Mouse (Mus musculus) hindbrain, embryonic 11.5 days (tissue): Measurements from ENCODE around the gene Tatdn3. TPM values are rescaled to one million over a fixed set of nuclear protein-coding genes. Genes with fewer than 3 reads are reported as not detected.

ENCODE experiments used
- ATAC-seq: fragments of 200-750 bp; cut with Nextera tagmentation; 2 replicates; pipeline ENCODE4 v1.8.0; 2017; ENCODE audit warnings: mild to moderate bottlenecking, moderate TSS enrichment, moderate library complexity; ENCODE audit not compliant: low FRiP score
- DNase-seq: peaks from one replicate; pipeline ENCODE4 v3.0.0-alpha.2; 2015; ENCODE audit warnings: low spot score
- H3K27ac ChIP-seq: fragments of 300-500 bp; sonication (generic); 2 replicates; pipeline ENCODE4 v1.5.1; 2014; ENCODE audit warnings: mild to moderate bottlenecking, low read depth, low read length
- H3K27me3 ChIP-seq: fragments of 300-500 bp; sonication (generic); 2 replicates; pipeline ENCODE4 v1.6.1; 2014; ENCODE audit warnings: mild to moderate bottlenecking, low read length, moderate library complexity, mixed read lengths; ENCODE audit not compliant: control insufficient read depth, insufficient read depth
- H3K36me3 ChIP-seq: fragments of 300-500 bp; sonication (generic); 2 replicates; pipeline ENCODE4 v1.6.1; 2014; ENCODE audit warnings: mild to moderate bottlenecking, low read length, moderate library complexity, mixed read lengths; ENCODE audit not compliant: control insufficient read depth, insufficient read depth
- H3K4me1 ChIP-seq: fragments of 300-500 bp; sonication (generic); replicated peaks from 2 replicates; pipeline ENCODE4 v1.6.1; 2014; ENCODE audit warnings: low read length, mixed read lengths; ENCODE audit not compliant: control insufficient read depth, insufficient read depth
- H3K4me2 ChIP-seq: fragments of 300-500 bp; sonication (generic); replicated peaks from 2 replicates; pipeline ENCODE4 v1.6.1; 2014; ENCODE audit warnings: mild to moderate bottlenecking, low read depth, low read length
- H3K4me3 ChIP-seq: fragments of 300-500 bp; sonication (generic); 2 replicates; pipeline ENCODE4 v1.5.1; 2014; ENCODE audit warnings: low read depth, low read length
- H3K9ac ChIP-seq: fragments of 300-500 bp; sonication (generic); 2 replicates; pipeline ENCODE4 v1.6.1; 2014; ENCODE audit warnings: low read depth, low read length
- H3K9me3 ChIP-seq: fragments of 300-500 bp; sonication (generic); 2 replicates; pipeline ENCODE4 v1.6.1; 2016; ENCODE audit warnings: low read length; ENCODE audit not compliant: control insufficient read depth
- WGBS: fragments of 180-500 bp; shearing (Covaris S2); extraction: QIAGEN DNeasy Blood & Tissue Kit; methylation state at CpG from one replicate; pipeline ENCODE4 v1.1.7; 2014; 5-methylcytosine and 5-hydroxymethylcytosine counted together
- polyA plus RNA-seq: library from polyadenylated mRNA; unstranded; fragments of >200 nt; fragmentation: Nextera tagmentation; extraction: Ambion mirVana; gene quantifications from 2 replicates; pipeline ENCODE4 v1.2.1, GENCODE M21; 2014

Tatdn3 gene
- polyA plus RNA-seq, 1 experiment from 2014 or later: 12.7 TPM

DNA sequence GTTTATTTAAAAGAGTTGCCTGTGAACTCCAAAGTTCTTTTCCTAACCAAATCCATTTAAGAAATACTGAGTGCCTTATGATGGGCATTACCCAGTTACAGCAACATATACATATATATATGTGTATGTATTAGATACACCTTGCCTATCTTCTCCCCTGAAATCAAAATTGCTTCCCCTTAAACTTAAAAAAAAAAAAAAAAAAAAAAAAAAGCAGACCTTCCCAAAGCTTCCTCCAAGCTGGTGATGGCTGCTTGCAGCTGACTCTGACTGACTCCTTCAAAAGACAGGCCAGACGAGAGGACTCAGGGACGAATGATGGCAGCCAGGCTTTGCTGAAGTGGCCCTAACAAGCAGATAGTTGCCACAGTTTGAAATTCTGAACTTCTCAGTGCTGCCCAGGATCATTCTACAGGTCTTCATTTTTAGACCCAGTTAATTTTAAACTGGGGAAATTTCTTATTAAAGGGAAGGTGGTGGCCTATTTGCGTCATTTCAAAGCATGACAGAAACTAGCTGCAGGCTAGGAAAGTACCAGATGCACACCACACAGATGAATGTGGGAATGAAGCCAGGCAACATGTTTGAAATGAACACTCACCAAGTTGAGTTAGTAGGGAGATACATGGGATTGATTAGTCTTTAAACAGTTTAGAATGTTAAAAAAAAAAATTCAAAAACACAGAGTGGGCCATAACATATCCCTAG lies 42.4 kb downstream of the Tatdn3 start:
- Histone ChIP-seq H3K27me3 (no peaks in the 10 kb centered on the region), H3K4me1 (no peaks in the 10 kb centered on the region), H3K36me3 (no peaks in the 10 kb centered on the region), H3K9ac (no peak overlapping the region), H3K4me2 (no peak overlapping the region), H3K27ac (no peak overlapping the region), H3K4me3 (no peak overlapping the region), H3K9me3 (no peaks in the 10 kb centered on the region)
- ATAC-seq (no peak), DNase-seq (no peak)
- WGBS: 88% methylated on average over 3 of the region's 3 CpGs

DNA sequence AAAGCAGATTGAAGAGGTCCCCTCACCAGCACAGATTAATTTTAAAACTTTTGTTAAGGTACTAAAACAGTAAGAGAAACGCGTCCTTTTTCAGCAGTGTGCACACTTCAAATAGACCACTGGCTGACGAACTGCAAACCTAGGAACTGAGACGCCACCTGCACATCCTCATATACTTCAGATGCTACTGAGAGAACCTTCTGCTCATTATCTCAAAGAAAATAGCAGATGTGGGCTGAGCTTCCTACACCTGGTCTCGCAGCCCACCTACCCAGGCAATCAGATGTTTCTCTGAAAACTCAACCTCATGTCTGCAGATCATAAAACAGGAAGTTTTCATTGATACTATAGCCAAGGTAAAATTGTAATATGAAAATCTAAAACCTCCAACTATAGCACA lies 42.9 kb downstream of the Tatdn3 start:
- no peak for ATAC-seq
- WGBS: 95% methylated on average over 5 of the region's 5 CpGs

DNA sequence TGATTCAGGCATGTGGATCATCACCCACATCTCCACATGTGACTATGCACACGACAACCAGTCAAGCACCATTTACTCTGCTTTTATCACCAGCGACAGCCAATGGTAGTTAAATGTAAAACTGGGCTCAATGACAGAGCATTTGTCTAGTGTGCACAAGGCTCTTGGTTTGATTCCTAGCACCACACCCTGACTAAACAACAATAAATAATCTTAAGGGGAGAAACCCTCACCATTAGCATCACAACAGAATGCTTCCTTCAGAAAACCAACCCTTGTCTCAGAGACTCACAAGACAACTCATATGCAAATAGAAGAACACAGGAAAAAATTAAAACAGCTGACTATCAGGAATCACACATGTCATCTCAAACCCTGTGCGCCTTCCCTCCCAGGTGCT lies 48.5 kb downstream of the Tatdn3 start:
- 0 out of 2 replicates have a peak, but pooled peaks cover 6% of the 10 kb centered on the region for H3K36me3 ChIP-seq
- no peak overlapping the region for H3K9ac ChIP-seq
- H3K27me3 ChIP-seq: no peaks in the 10 kb centered on the region
- no peak for ATAC-seq
- no peak for DNase-seq
- H3K9me3 ChIP-seq: no peaks in the 10 kb centered on the region
- no peaks in the 10 kb centered on the region for H3K4me1 ChIP-seq
- no peak overlapping the region for H3K4me3 ChIP-seq
- WGBS: 95% methylated on average over 3 of the region's 3 CpGs
- no peak overlapping the region for H3K4me2 ChIP-seq
- no peak overlapping the region for H3K27ac ChIP-seq

More for the DNA sequence above, 42.9 kb downstream of the Tatdn3 start:
- no peak overlapping the region for H3K27ac ChIP-seq
- DNase-seq: no peak
- H3K27me3 ChIP-seq: no peaks in the 10 kb centered on the region
- no peak overlapping the region for H3K4me2 ChIP-seq
- no peak overlapping the region for H3K9ac ChIP-seq
- no peaks in the 10 kb centered on the region for H3K9me3 ChIP-seq
- H3K4me3 ChIP-seq: no peak overlapping the region
- H3K36me3 ChIP-seq: no peaks in the 10 kb centered on the region
- no peaks in the 10 kb centered on the region for H3K4me1 ChIP-seq

DNA sequence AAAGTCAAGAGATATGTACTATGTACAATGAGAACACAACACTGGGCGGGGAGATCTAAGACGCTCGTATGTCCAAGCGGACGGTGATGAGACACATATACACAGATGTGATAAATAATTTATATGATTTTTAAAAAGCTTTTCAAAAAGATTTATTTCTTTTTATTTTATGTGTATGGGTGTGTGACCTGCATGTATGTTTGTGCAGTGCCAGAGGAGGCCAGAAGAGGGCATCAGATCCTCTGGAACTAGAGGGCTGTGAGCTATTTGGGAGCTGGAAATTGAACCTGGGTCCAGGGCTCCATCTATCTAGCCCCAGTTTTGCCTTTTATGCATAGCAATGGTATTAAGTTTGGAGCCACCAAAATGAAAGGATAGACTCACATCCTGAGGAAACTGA lies 54.0 kb downstream of the Tatdn3 start:
- DNase-seq (no peak), ATAC-seq (no peak)
- Histone ChIP-seq H3K9ac (no peak overlapping the region), H3K27ac (no peak overlapping the region), H3K36me3 (0 out of 2 replicates have a peak, but pooled peaks cover 2% of the 10 kb centered on the region), H3K27me3 (no peaks in the 10 kb centered on the region), H3K4me3 (no peak overlapping the region), H3K4me1 (no peaks in the 10 kb centered on the region), H3K4me2 (no peak overlapping the region), H3K9me3 (no peaks in the 10 kb centered on the region)
- 97% methylated on average over 5 of the region's 5 CpGs for WGBS

DNA sequence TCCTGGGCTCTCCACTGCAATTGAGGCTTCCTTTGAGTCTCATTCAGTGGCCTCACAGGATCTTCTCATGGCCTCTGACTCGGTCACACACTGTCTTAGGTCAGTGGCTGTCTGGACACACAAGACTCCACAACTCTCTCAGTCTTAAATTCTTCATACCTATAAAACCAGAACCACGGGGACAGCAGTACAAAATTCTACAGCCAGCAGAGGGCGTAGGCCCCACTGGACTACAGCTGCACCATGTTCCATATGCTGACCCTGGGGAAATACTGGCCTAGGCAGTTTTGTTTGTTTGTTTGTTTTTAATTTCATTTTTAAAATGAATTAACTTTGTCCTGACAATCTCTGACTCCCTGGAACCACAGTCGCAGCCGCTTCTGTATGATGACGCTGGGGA lies 60.5 kb downstream of the Tatdn3 start:
- H3K36me3 ChIP-seq: no peaks in the 10 kb centered on the region
- DNase-seq (peak; percentile 26), ATAC-seq (no peak)
- WGBS: 55% methylated on average over 6 of the region's 6 CpGs
- no peaks in the 10 kb centered on the region for H3K4me1 ChIP-seq
- H3K4me2 ChIP-seq: no peak overlapping the region
- no peak overlapping the region for H3K4me3 ChIP-seq
- H3K9ac ChIP-seq: no peak overlapping the region
- no peaks in the 10 kb centered on the region for H3K27me3 ChIP-seq
- H3K27ac ChIP-seq: no peak overlapping the region
- H3K9me3 ChIP-seq: 0 out of 2 replicates have a peak, but pooled peaks cover 5% of the 10 kb centered on the region

DNA sequence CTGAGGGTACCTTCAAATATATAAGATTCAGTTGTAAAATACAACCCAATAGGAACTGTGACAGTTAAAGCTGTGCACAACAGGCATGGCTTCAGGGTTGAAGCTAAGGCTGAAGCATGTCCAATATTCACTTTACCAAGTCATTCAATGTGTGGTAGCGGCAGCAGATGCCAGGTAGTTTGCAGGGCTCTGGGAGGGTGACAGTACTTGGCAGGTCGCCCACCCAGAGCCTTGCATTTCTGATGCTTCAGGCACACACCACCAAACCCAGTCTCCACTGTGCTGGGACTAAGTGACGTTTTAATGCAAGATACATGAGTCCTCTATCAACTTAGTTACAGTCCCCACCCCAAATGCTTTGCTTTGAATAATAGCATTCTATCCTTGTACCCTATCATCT lies 62.0 kb downstream of the Tatdn3 start:
- Histone ChIP-seq H3K36me3 (no peaks in the 10 kb centered on the region), H3K4me3 (no peak overlapping the region), H3K4me2 (no peak overlapping the region), H3K27me3 (no peaks in the 10 kb centered on the region), H3K4me1 (no peaks in the 10 kb centered on the region), H3K27ac (no peak overlapping the region), H3K9ac (no peak overlapping the region), H3K9me3 (0 out of 2 replicates have a peak, but pooled peaks cover 5% of the 10 kb centered on the region)
- 89% methylated on average over 3 of the region's 3 CpGs for WGBS
- DNase-seq (no peak), ATAC-seq (no peak)

DNA sequence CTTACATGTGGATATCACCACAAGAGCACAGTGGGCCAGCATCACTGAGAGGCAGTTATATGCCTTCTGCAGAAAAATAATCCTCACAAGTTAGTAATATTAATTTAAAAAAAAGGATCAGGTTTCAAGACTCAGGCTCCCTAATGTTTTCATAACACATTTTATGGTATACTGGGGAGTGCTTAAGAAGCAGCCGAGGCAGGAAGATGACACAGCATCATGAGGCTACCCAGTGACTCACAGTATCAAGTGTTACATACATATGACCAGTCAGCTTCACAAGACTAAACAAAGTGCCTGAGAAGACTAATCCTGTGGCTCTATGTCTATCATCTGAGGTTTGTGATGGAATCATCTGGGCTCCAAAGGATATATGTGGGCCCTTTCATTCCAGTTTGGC lies 64.7 kb downstream of the Tatdn3 start:
- Histone ChIP-seq H3K4me2 (no peak overlapping the region), H3K9me3 (0 out of 2 replicates have a peak, but pooled peaks cover 5% of the 10 kb centered on the region), H3K4me1 (no peaks in the 10 kb centered on the region), H3K27ac (no peak overlapping the region), H3K36me3 (no peaks in the 10 kb centered on the region), H3K9ac (no peak overlapping the region), H3K4me3 (no peak overlapping the region), H3K27me3 (no peaks in the 10 kb centered on the region)
- DNase-seq (no peak), ATAC-seq (no peak)
- WGBS: 95% methylated on average over 1 of the region's 1 CpGs

DNA sequence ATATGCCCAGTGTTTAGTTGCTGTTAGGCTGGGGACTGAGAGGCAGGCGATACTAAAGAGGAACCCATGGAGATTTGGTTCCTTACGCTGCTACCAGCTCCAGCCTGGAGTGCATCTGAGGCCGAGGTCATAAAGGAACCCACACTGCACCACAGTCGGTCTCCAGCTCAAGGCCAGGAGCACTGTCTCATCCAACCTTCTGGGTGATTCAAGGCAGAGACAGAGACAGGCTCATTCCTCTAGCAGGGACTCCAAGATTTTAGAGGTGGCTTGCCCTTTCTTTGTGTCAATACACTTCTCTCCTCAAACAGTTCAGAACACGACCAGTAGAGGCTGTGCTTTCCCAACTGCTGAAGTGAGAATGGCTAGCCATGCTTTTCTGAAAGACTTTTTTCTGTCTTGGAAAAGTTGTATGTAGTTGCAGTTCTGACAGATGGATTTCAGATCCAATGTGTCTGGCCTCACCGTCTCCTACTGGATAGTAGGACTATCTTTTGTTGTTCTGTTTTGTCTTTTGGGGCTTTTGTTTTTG lies 66.3 kb downstream of the Tatdn3 start:
- ATAC-seq (no peak), DNase-seq (no peak)
- no peak overlapping the region for H3K9ac ChIP-seq
- no peaks in the 10 kb centered on the region for H3K4me1 ChIP-seq
- H3K27ac ChIP-seq: no peak overlapping the region
- 70% methylated on average over 6 of the region's 6 CpGs for WGBS
- H3K4me2 ChIP-seq: no peak overlapping the region
- H3K4me3 ChIP-seq: no peak overlapping the region
- H3K9me3 ChIP-seq: 0 out of 2 replicates have a peak, but pooled peaks cover 5% of the 10 kb centered on the region
- no peaks in the 10 kb centered on the region for H3K27me3 ChIP-seq
- H3K36me3 ChIP-seq: no peaks in the 10 kb centered on the region
